Mouse (Mus musculus) frontal cortex, adult 2 months (tissue): ENCODE results near the gene Olfr761. TPM values are rescaled to one million over a fixed set of nuclear protein-coding genes. Genes with fewer than 3 reads are reported as not detected.
"Not testable (repeated sequence)": the region's sequence is repeated elsewhere in the genome, so short reads cannot be mapped to it uniquely, and the experiment has no call there.

Source experiments
- DNase-seq, 2 experiments: peaks; one replicate each; pipeline ENCODE4 v3.0.0; 2022; ENCODE audit warnings: low spot score in 1 of 2; ENCODE audit errors: extremely low spot score in 1 of 2
- polyA plus RNA-seq: library from polyadenylated mRNA; depleted of rRNA; stranded (reverse); fragments of >200 nt; gene quantifications from 2 replicates; pipeline ENCODE4 v1.2.3, GENCODE M21; 2012; rRNA removed

Gene Olfr761
- not detected in 2 replicates for polyA plus RNA-seq

- no peak for DNase-seq
Observed at GRCm38 (mm10) chr17:37952979-37953378, at the start of gene Olfr761. TSS of gene Olfr761 (minus strand) at chr17:37953079.

GRCm38 (mm10) chr17:37995635-37996307 lies 42.9 kb upstream of the Olfr761 start:
- DNase-seq: no peak

- no peak for DNase-seq
Observed at GRCm38 (mm10) chr17:37990453-37990961, 37.6 kb upstream of the Olfr761 start.

- no peak for DNase-seq
Observed at GRCm38 (mm10) chr17:37973591-37973990, 20.7 kb upstream of the Olfr761 start.

GRCm38 (mm10) chr17:37920248-37920647 lies 32.6 kb downstream of the Olfr761 start, which contains the start of gene Olfr128:
TSS of gene Olfr128 (plus strand) at chr17:37920548.
- DNase-seq: no peak

GRCm38 (mm10) chr17:37906821-37907220 lies 46.1 kb downstream of the Olfr761 start:
- DNase-seq: not testable (repeated sequence)

Other genes starting within 250 kb of the Olfr761 start
- gene Olfr120, start 231.3 kb downstream of the Olfr761 start, polyA plus RNA-seq: not detected in 2 replicates
- 0.08 TPM in 1 of 2 replicates, not detected in the other for gene Olfr121, start 204.2 kb downstream of the Olfr761 start, polyA plus RNA-seq
- gene Olfr122, start 184.5 kb downstream of the Olfr761 start, polyA plus RNA-seq: 0.08 TPM in 1 of 2 replicates, not detected in the other
- gene Olfr123, start 159.6 kb downstream of the Olfr761 start, polyA plus RNA-seq: not detected in 2 replicates
- 0.04 TPM in 1 of 2 replicates, not detected in the other for gene Olfr124, start 153.2 kb downstream of the Olfr761 start, polyA plus RNA-seq
- gene Olfr125, start 120.1 kb downstream of the Olfr761 start, polyA plus RNA-seq: not detected in 2 replicates
- not detected in 2 replicates for gene Olfr126, start 105.6 kb downstream of the Olfr761 start, polyA plus RNA-seq
- gene Olfr127, start 52.6 kb downstream of the Olfr761 start, polyA plus RNA-seq: not detected in 2 replicates
- not detected in 2 replicates for gene Olfr128, start 32.5 kb downstream of the Olfr761 start, polyA plus RNA-seq
- gene Olfr129, start 107.0 kb upstream of the Olfr761 start, polyA plus RNA-seq: 0.08 and 0.18 TPM in 2 replicates
- 0.02 TPM in 1 of 2 replicates, not detected in the other for gene Olfr130, start 110.8 kb upstream of the Olfr761 start, polyA plus RNA-seq
- gene Olfr131, start 135.6 kb upstream of the Olfr761 start, polyA plus RNA-seq: 0.16 and 0.17 TPM in 2 replicates
- gene Olfr132, start 181.4 kb upstream of the Olfr761 start, polyA plus RNA-seq: not detected in 2 replicates
- not detected in 2 replicates for gene Olfr133, start 192.2 kb upstream of the Olfr761 start, polyA plus RNA-seq
- not detected in 2 replicates for gene Olfr134, start 218.3 kb upstream of the Olfr761 start, polyA plus RNA-seq